Mouse (Mus musculus) intestine, postnatal 0 days (tissue): ENCODE data around the gene Fdxr. TPM values are rescaled to one million over a fixed set of nuclear protein-coding genes. Genes with fewer than 3 reads are reported as not detected.

Experiments used
- ATAC-seq: fragments of 200-750 bp; cut with Nextera tagmentation; 2 replicates; pipeline ENCODE4 v1.8.0; 2017; ENCODE audit warnings: mild to moderate bottlenecking, moderate TSS enrichment, moderate library complexity
- H3K27ac ChIP-seq: fragments of 300-500 bp; sonication (generic); 2 replicates; pipeline ENCODE4 v1.5.1; 2014; ENCODE audit warnings: mild to moderate bottlenecking, low read depth, low read length, moderate library complexity
- H3K27me3 ChIP-seq: fragments of 300-500 bp; sonication (generic); replicated peaks from 2 replicates; pipeline ENCODE4 v1.6.1; 2014; ENCODE audit warnings: low read length, mixed read lengths; ENCODE audit not compliant: control insufficient read depth, insufficient read depth
- H3K36me3 ChIP-seq: fragments of 300-500 bp; sonication (generic); 2 replicates; pipeline ENCODE4 v1.6.1; 2014; ENCODE audit warnings: mild to moderate bottlenecking, moderate library complexity; ENCODE audit not compliant: control insufficient read depth, insufficient read depth
- H3K4me1 ChIP-seq: fragments of 300-500 bp; sonication (generic); replicated peaks from 2 replicates; pipeline ENCODE4 v1.6.1; 2014; ENCODE audit warnings: antibody characterized with exemption, low read length, mixed read lengths; ENCODE audit not compliant: control insufficient read depth, insufficient read depth
- H3K4me2 ChIP-seq: fragments of 300-500 bp; sonication (generic); replicated peaks from 2 replicates; pipeline ENCODE4 v1.6.1; 2014; ENCODE audit warnings: low read depth, mild to moderate bottlenecking, moderate library complexity
- H3K4me3 ChIP-seq: fragments of 300-500 bp; sonication (generic); 2 replicates; pipeline ENCODE4 v1.5.1; 2014; ENCODE audit warnings: low read depth, low read length
- H3K9ac ChIP-seq: fragments of 300-500 bp; sonication (generic); 2 replicates; pipeline ENCODE4 v1.6.1; 2014; ENCODE audit warnings: mild to moderate bottlenecking, low read depth, low read length
- H3K9me3 ChIP-seq: fragments of 300-500 bp; sonication (generic); 2 replicates; pipeline ENCODE4 v1.6.1; 2016; ENCODE audit warnings: mixed run types; ENCODE audit not compliant: control insufficient read depth
- CTCF ChIP-seq: sonication (generic); IDR thresholded peaks from 2 replicates; pipeline ENCODE4 v1.5.1; 2016; ENCODE audit warnings: low read depth, mild to moderate bottlenecking, control low read depth, antibody characterized with exemption, moderate library complexity
- WGBS: fragments of 180-500 bp; shearing (Covaris S2); extraction: QIAGEN DNeasy Blood & Tissue Kit; methylation state at CpG from one replicate; pipeline ENCODE4 v1.1.7; 2014; 5-methylcytosine and 5-hydroxymethylcytosine counted together
- polyA plus RNA-seq: library from polyadenylated mRNA; unstranded; fragments of >200 nt; fragmentation: Nextera tagmentation; extraction: Ambion mirVana; gene quantifications from 2 replicates; pipeline ENCODE4 v1.2.1, GENCODE M21; 2015

The Fdxr gene
- polyA plus RNA-seq, 1 experiment from 2014 or later: 8.0 TPM

DNA sequence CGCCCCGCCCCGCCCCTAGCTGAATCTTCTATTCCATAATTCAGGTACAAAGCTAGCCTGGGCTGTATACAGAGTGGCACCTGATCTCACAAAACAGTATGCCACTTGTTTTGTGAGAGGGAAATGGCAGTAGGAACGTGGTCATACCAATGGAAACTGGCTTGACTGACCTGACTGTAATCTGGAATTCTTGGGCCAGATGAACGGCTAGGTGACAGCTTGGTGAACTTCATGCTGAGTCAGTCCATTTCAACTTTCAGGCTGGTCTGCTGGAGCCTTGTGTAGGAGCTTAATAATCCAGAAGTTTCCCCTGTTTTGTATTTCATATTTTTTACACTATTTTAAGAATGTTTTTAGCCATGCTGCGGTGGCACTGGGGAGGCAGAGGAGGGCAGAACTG, 1.3 kb upstream of the Fdxr start:
- peaks cover 3% of the 10 kb centered on the region; the same call in 1 of the 2 replicates for H3K4me1 ChIP-seq
- no peak overlapping the region for H3K27ac ChIP-seq
- H3K27me3 ChIP-seq: no peaks in the 10 kb centered on the region
- peak overlapping the region; percentile 66 for H3K4me2 ChIP-seq
- H3K9me3 ChIP-seq: no peaks in the 10 kb centered on the region
- WGBS: 63% methylated on average over 6 of the region's 6 CpGs
- no peak for ATAC-seq
- H3K36me3 ChIP-seq: no peaks in the 10 kb centered on the region
- 0 out of 2 replicates have a peak overlapping the region, but pooled peaks have one; percentile 1 for H3K9ac ChIP-seq
- H3K4me3 ChIP-seq: no peak overlapping the region
- TF ChIP-seq CTCF: no peak

DNA sequence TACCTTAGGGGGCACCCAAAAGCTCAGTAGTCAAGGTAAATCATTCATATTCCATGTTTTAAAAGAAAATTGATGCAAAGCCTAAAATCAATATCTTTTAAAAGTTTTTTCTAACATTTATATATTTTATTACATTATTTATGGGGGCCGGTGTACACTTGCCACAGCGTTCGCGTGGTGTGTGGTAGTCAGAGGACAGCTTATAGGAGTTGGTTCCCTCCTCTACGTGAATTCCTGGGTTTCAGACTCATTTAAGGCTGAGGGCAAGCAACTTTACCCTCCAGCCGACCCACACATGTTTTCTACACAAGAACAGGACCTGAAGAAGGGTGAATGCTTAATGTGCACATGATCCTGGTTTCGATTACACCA, 740 bp upstream of the Fdxr start:
- peak overlapping the region; percentile 48 for H3K4me3 ChIP-seq
- H3K9me3 ChIP-seq: no peaks in the 10 kb centered on the region
- H3K9ac ChIP-seq: 0 out of 2 replicates have a peak overlapping the region, but pooled peaks have one; percentile 1
- H3K27me3 ChIP-seq: no peaks in the 10 kb centered on the region
- WGBS: 17% methylated on average over 7 of the region's 7 CpGs
- ATAC-seq: no peak
- H3K4me1 ChIP-seq: peaks cover 3% of the 10 kb centered on the region; the same call in 1 of the 2 replicates
- peak overlapping the region; percentile 66 for H3K4me2 ChIP-seq
- H3K36me3 ChIP-seq: no peaks in the 10 kb centered on the region
- peak overlapping the region; percentile 75 for H3K27ac ChIP-seq
- no peak for TF ChIP-seq CTCF

DNA sequence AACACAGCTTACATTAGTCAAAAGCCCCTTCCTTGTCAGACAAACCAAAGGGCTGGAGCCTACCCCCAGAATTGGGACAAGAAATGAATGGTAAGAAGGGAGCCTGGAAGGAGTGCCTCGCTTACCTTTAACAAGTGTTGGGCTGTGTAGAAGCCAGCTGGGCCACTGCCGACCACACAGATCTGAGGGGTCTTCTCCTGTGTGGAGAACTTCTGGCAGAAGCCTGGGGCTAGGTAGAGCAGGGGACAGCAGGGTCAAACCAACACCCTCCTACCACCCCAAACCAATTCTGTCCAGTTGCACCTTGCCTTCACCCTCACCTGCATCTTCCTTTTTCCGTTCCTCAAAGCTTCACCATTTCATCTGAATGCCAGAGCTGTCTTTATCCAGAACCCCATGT, 896 bp downstream of the Fdxr start:
- Histone ChIP-seq H3K27me3 (no peaks in the 10 kb centered on the region), H3K4me3 (peak overlapping the region; percentile 60; the same call in 1 of the 2 replicates), H3K36me3 (peaks cover 4% of the 10 kb centered on the region; the same call in 1 of the 2 replicates), H3K9ac (peak overlapping the region; percentile 54; the same call in 1 of the 2 replicates), H3K4me2 (peak overlapping the region; percentile 96), H3K9me3 (no peaks in the 10 kb centered on the region), H3K4me1 (peaks cover 3% of the 10 kb centered on the region; the same call in 1 of the 2 replicates), H3K27ac (no peak overlapping the region)
- no peak for TF ChIP-seq CTCF
- ATAC-seq: no peak
- WGBS: 65% methylated on average over 3 of the region's 3 CpGs

DNA sequence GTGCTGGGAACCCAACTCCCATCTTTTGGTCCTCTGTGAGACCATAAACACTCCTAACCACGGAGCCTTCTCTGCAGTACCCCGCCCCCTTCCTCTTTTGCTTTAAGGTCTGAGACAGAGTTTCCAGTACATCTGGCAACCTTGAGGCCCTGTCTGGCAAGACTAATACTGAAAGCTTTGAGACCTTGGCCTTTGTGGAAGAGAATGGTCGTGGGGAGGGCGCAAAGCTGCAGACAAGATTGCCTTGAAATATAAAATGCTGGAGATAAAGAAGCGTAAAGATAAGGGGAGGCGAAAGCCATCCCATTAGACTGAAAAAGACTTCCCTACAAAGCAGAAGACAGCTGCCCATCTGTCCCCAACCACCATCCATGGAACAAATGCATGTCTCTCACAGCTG, 1.3 kb downstream of the Fdxr start:
- WGBS: 50% methylated on average over 6 of the region's 6 CpGs
- Histone ChIP-seq H3K9ac (no peak overlapping the region), H3K27ac (no peak overlapping the region), H3K27me3 (no peaks in the 10 kb centered on the region), H3K9me3 (no peaks in the 10 kb centered on the region), H3K4me3 (no peak overlapping the region), H3K4me2 (peak overlapping the region; percentile 96; the same call in 1 of the 2 replicates), H3K36me3 (peaks cover 4% of the 10 kb centered on the region; the same call in 1 of the 2 replicates), H3K4me1 (peaks cover 3% of the 10 kb centered on the region; the same call in 1 of the 2 replicates)
- no peak for ATAC-seq
- TF ChIP-seq CTCF: no peak

DNA sequence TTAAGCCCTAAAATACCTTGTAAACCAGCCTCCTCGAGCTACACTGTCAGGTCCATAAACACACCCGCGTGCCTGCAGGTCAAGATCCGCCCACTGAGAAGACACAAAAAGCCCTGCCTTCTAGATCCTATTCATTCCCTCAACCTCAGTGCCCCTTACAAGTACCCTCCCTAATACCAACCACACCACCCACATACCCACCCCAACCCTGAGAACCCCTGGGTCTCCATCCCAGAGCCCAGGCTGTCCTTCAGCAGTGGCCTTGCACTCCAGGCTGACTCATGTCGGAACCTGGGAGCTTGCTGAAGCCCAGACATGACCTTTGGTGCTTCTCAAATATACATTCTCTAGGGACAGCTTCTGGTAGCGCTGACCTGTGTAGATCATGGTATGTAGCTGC, 2.1 kb downstream of the Fdxr start:
- TF ChIP-seq CTCF: no peak
- no peak overlapping the region for H3K27ac ChIP-seq
- H3K27me3 ChIP-seq: no peaks in the 10 kb centered on the region
- no peak overlapping the region for H3K4me2 ChIP-seq
- H3K4me3 ChIP-seq: no peak overlapping the region
- no peak for ATAC-seq
- no peaks in the 10 kb centered on the region for H3K9me3 ChIP-seq
- H3K9ac ChIP-seq: no peak overlapping the region
- H3K36me3 ChIP-seq: peaks cover 4% of the 10 kb centered on the region; the same call in 1 of the 2 replicates
- 72% methylated on average over 6 of the region's 6 CpGs for WGBS
- H3K4me1 ChIP-seq: peaks cover 3% of the 10 kb centered on the region; the same call in 1 of the 2 replicates

DNA sequence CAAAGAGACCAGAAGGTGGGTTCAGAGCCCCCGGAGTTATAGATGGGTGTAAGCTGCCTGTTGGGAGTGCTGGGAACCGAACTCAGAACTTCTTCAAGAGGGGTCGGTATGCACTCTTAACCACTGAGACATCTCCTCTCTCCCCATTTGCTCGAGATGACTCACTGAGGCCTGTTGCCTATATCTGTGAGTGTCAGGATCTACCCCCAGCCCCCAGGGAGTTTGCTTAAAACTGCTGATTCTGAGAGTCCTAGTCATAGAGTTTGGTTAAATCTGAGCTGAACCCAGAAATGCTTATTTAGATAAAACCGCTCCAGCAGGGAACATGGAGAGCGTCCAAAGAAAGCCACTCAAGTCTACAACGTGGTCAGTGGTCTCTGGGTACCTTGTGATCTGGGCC, 2.7 kb downstream of the Fdxr start:
- no peak for ATAC-seq
- H3K27ac ChIP-seq: no peak overlapping the region
- WGBS: 81% methylated on average over 7 of the region's 7 CpGs
- H3K4me3 ChIP-seq: no peak overlapping the region
- H3K27me3 ChIP-seq: no peaks in the 10 kb centered on the region
- no peak overlapping the region for H3K4me2 ChIP-seq
- peaks cover 7% of the 10 kb centered on the region for H3K36me3 ChIP-seq
- TF ChIP-seq CTCF: no peak
- peaks cover 3% of the 10 kb centered on the region; the same call in 1 of the 2 replicates for H3K4me1 ChIP-seq
- H3K9ac ChIP-seq: no peak overlapping the region
- no peaks in the 10 kb centered on the region for H3K9me3 ChIP-seq
